In genomic region chr11:111326915-111327314, GRCm38 (mm10) we compare ENCODE assay signal across 16 mouse cellular contexts.
"Had no signal": no experiment of that assay in that cellular context is flagged by ENCODE, and none has a peak within 500 bp of the region (broad histone marks: within the 10 kb centered on the region; RNA-seq: fewer than 3 reads in every experiment).

No protein-coding gene starts in this region.

- DNase-seq: gastrocnemius, postnatal 14 days; gastrocnemius, postnatal 36 days; heart, adult 18-20 months; heart, postnatal 10 days; heart, postnatal 4 days; kidney, adult 18-20 months; kidney, adult 8-10 months; kidney, postnatal 10 days; kidney, postnatal 25 days; kidney, postnatal 4 days; liver; liver, embryonic 13.5 days had no signal

- ATAC-seq: hindbrain, embryonic 16.5 days; inflammation-experienced regulatory T-cells, adult 6 months; intestine, embryonic 15.5 days; intestine, postnatal 0 days had no signal
